Mouse (Mus musculus) liver, postnatal 0 days (tissue): ENCODE results near the gene Adipoq.

Experiments used
- CTCF ChIP-seq: sonication (generic); IDR thresholded peaks from 2 replicates; pipeline ENCODE4 v1.5.1; 2016; ENCODE audit warnings: antibody characterized with exemption, low read depth
- EP300 ChIP-seq: IDR thresholded peaks from 2 replicates; pipeline ENCODE4 v1.6.1; 2016; ENCODE audit warnings: antibody characterized with exemption, low read depth, mild to moderate bottlenecking

- TF ChIP-seq CTCF (no peak), EP300 (no peak)
Observed at GRCm38 (mm10) chr16:23099632-23100031, 46.7 kb upstream of the Adipoq start.
